Mouse (Mus musculus): ENCODE data around the gene Gm13539.

The Gm13539 gene

GRCm38 (mm10) chr2:25824751-25825150, 42.7 kb downstream of the Gm13539 start:
- in situ Hi-C loops (cut with MboI, MseI), result loop anchor here (5.0 kb wide), 2 partner anchors 172 to 952 kb away; partner anchors contain the start of gene Lcn8

- in situ Hi-C loops (cut with MboI, MseI), result loop anchor here (5.0 kb wide), 2 partner anchors 176 to 956 kb away; partner anchors contain the start of gene Lcn8
Measured at GRCm38 (mm10) chr2:25828344-25828947, 46.4 kb downstream of the Gm13539 start.

GRCm38 (mm10) chr2:25830786-25831185, 48.7 kb downstream of the Gm13539 start:
- in situ Hi-C loops (cut with MboI, MseI), result loop anchor here (5.0 kb wide), 1 partner anchor 93 kb away; the partner anchor contains the start of gene Obp2b

DNA sequence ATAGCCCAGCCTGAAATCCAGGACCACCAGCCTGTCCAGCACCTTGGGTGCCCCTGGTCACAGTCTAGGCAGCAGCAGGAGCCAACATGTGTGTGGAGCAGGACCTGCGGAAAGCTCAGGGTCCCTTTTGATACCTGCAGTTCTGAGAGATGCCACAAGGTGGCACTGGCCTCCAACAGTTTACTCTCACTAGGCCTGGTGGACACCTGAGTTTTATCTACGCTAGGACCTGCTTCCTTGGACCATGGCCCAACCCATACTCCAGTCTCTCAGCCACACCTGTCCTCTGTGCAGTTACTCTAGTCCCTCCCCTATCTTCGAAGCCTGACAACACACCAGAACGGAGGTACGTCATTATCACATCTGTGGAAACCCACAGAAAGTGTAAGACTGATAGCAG, 54.2 kb downstream of the Gm13539 start:
- in situ Hi-C loops (cut with MboI, MseI), result no loop called here
